Mouse (Mus musculus) mammary gland, adult 2 months (tissue): ENCODE measurements around the gene Trim15. TPM values are rescaled to one million over a fixed set of nuclear protein-coding genes. Genes with fewer than 3 reads are reported as not detected.

Experiments
- polyA plus RNA-seq: library from polyadenylated mRNA; depleted of rRNA; stranded (reverse); fragments of >200 nt; gene quantifications from 2 replicates; pipeline ENCODE4 v1.2.3, GENCODE M21; 2012; ENCODE audit warnings: low replicate concordance; rRNA removed

Trim15 gene
- not detected in 2 replicates for polyA plus RNA-seq

DNA sequence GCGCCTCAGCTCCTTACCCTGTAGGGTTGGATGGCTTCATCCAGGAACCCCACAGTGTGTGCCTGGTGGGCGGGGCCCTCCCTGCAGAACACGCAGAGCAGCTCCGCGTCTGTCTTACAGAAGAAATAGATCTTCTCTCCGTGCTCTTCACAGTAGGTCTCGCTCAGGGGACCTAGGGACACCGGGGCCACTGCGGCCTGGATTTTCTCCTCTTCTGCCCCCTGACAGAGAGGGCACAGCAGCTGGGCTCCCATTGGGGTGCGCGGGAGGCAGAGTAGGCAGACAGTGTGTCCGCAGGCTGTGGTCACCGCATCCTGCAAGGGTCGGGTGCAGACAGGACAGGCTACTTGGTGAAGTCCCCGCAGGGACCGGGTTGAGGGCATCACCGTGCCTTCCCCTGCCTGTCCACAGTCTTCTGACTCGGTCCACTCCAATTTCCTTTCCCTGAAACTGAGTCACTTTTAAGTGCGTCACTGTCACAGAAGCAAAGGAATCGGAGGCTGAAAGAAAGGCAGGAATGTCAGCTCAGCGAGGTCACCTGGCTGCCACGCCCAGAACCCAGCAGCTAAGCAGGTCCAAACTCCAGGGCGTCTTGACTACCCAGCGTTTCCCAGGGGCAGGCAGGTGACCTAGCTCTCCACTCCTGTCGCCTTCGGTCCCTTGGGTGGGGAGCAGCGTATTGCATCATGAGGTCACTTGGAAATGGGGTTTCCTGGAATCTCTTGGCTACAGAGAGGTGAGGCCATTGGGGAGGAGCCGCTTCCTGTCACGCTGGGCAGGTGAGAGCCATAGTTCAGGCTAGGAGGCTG is at the start of gene Trim15:
Gene Trim15 (minus strand): TSS at position 492 of the 809 bp plus-strand sequence.

DNA sequence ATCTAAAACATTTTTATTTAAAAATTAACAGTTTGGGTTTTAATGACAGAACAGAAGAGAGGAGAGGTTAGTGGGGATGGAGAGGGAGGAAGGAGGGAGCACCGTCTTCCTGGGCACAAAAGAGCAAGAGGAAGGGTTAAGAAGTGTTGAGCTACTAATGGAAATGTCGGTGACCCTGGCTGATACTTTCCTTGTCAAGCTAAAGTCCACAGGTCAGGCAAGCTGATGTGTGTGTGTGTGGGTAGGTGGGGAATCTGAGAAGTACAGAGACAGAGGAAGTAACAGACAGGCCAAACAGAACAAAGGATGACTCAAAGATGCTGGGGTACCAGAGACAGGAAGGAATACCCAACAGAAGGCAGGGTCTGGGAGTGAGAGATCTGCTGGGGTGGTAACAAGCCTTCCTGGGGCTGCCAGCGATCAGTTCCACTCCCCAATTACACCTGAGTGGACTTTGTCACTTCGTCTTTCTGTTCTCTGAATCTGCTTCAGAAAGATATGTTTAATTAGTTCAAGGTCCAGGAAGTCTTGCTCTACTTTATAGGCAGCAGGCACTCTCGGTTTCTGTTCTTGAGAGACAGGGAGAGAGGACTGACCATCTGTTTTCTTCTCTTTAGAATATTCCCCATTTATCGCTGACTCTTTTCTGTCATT is 30.7 kb upstream of the Trim15 start, which contains the start of gene Trim31:
Gene Trim31 (plus strand): TSS at position 567 of the 654 bp plus-strand sequence.

DNA sequence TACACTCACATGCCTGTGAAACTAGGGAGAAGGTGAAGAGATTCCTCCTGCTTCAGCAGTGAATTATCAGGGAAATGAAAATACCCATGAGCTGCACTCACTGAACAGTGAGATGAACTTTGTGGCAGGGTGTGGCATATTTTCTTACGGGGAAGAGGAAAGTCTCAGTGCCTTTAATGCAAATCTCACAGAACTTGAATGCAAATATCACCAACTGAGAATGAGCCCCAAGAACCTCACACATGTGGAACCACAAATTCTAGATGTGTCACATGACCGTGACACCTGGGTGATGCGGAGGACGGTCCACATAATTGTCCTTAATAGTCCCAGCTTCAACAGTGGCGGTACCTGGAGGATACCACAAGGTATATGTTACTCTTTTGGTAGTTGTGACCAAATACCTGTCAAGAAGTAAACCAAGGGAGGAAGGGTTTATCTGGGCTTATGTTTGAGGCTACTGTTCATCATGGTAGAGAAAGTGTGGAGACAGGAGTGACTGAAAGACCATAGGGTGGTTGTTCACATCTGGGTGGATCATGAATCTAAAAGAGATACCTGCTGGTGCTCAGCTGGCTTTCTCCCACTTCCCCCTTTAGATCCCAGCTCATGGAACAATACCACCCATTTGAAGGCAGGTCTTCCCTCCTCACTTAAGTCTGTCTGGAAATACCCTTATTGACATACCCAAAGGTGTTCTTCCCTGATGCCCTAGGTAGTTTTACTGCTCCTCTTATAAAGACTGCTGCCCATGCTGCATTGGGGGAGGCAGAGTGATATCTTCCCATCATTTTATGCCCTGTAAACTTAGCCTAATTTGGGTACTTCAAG is 23.3 kb upstream of the Trim15 start, which contains the start of gene Trim40:
Gene Trim40 (minus strand): TSS at position 51 of the 831 bp plus-strand sequence.

DNA sequence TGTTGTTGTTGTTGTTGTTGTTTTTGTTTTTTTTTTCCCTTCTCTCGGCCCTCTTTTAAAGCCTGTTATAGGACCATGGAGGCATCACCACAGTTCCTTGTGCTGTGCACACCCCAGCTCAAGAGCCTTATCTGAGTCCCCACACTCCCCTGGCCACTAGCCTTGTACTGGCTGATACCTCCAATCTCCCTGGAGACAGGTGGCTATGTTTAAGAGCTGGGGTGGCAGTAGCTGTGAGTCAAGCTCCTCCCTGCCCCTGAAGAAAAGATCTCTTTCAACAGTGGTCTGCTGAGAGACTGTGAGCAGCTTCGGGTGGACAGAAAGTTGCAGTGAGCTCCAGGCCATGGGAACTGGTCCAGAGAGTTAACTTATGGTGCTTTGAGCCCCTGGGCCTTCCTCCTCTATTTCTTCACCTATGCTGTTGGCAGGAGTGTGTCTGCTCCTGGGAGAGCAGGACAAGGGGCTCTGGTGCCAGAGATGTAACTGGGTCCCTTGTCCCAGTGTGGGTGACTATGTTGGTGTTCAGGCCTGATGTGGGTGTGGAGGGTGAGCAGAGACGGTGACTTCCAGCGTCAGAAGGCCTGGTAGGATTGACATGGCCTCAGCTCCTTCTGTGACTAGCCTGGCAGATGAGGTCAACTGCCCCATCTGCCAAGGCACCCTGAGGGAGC is 2.4 kb upstream of the Trim15 start, which contains the start of gene Trim10:
Gene Trim10 (plus strand): TSS at position 291 of the 671 bp plus-strand sequence.

DNA sequence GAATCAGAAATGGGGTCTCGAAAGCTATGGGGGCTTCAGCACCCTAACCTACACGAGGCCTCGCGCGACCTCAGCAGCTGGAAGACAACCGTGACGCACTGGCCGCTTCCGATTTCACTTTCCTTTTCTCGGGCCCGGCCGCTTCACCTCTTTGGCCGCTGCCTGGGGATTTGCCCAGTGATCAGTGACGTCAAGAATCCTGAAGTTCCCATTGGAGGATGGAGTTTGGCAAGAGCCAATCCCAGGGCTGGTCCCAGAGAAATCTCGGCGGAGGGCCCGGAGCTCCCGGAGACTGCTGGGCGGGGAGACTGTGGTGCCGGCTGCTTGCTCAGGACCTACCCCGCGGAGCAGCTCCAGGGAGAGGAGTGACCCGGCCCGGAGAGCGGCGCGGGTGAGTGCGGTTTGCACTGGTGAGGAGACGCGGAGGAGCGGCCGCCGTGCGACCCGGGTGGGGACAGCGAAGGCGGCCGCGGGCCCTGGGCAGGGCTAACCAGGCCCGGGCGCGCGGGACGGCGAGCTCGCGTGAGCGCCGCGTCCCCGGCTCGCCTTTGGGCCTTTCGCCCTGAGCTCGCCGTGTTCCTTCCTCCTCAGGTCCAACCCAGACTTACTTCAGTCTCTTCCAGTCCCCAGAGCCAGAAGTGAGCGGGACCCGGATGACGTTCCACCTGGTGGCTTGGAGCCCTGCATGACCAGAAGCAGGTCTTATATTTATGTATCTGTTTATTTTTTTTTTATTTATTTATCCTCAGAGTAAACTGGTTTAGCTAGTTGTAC is 29.9 kb downstream of the Trim15 start, which contains the start of gene Trim26:
Gene Trim26 (plus strand): TSS at position 261 of the 774 bp plus-strand sequence.

DNA sequence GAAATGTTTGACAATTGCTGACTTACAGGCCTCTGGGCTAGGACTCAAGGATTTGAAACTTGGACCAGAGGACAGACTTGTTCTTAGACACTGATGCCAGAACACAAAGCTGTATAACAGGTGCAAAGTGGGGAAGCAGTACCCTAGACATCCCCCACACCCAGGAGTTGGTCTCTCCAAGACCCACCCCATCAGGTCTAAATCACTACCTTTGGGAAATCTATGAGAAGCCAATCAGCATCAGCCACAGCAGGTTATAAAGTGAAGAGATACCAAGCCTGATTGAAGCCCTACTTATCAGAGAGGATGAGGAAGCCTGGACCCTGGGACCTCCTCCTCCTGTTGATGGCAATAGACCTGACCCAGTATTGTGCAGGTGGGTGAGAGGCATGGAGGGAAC is 55.1 kb downstream of the Trim15 start, which contains the start of gene H2-M10.6:
Gene H2-M10.6 (plus strand): TSS at position 301 of the 400 bp plus-strand sequence.

Other genes with a start within 250 kb of the Trim15 start
- gene H2-M9, start 224.5 kb downstream of the Trim15 start, polyA plus RNA-seq: 0.97 and 1.9 TPM in 2 replicates
- not detected in 2 replicates for gene H2-M1, start 195.0 kb downstream of the Trim15 start, polyA plus RNA-seq
- gene H2-M10.5, start 94.3 kb downstream of the Trim15 start, polyA plus RNA-seq: not detected in 2 replicates
- not detected in 2 replicates for gene H2-M10.6, start 55.0 kb downstream of the Trim15 start, polyA plus RNA-seq
- 40.7 and 59.8 TPM in 2 replicates for gene Trim26, start 30.1 kb downstream of the Trim15 start, polyA plus RNA-seq
- gene Trim10, start 2.4 kb upstream of the Trim15 start, polyA plus RNA-seq: not detected in 2 replicates
- gene Trim40, start 22.9 kb upstream of the Trim15 start, polyA plus RNA-seq: 0.07 TPM in 1 of 2 replicates, not detected in the other
- gene Trim31, start 30.9 kb upstream of the Trim15 start, polyA plus RNA-seq: not detected in 2 replicates
- 5.6 and 7.9 TPM in 2 replicates for gene Rnf39, start 75.7 kb upstream of the Trim15 start, polyA plus RNA-seq
- 36.0 and 37.2 TPM in 2 replicates for gene Ppp1r11, start 84.5 kb upstream of the Trim15 start, polyA plus RNA-seq
- 19.6 and 23.2 TPM in 2 replicates for gene Znrd1, start 91.3 kb upstream of the Trim15 start, polyA plus RNA-seq
- 0.75 and 3.1 TPM in 2 replicates for gene Znrd1as, start 91.4 kb upstream of the Trim15 start, polyA plus RNA-seq
- gene 2410137M14Rik, start 114.0 kb upstream of the Trim15 start, polyA plus RNA-seq: not detected in 2 replicates
- gene H2-M5, start 122.3 kb upstream of the Trim15 start, polyA plus RNA-seq: 0.14 and 0.27 TPM in 2 replicates
- 1.8 and 3.7 TPM in 2 replicates for gene Zfp57, start 134.0 kb upstream of the Trim15 start, polyA plus RNA-seq
- 0.06 TPM in 1 of 2 replicates, not detected in the other for gene Mog, start 156.2 kb upstream of the Trim15 start, polyA plus RNA-seq
- 29.6 and 40.7 TPM in 2 replicates for gene Gabbr1, start 178.8 kb upstream of the Trim15 start, polyA plus RNA-seq
- gene Olfr90, start 221.3 kb upstream of the Trim15 start, polyA plus RNA-seq: not detected in 2 replicates
- gene Olfr91, start 231.1 kb upstream of the Trim15 start, polyA plus RNA-seq: not detected in 2 replicates